Mouse (Mus musculus) T-helper 1 cell (primary cell): Measurements from ENCODE around the gene 2310011J03Rik.

Experiments
- in situ Hi-C: fragments of 300-600 bp; cut with MboI, MseI; formaldehyde crosslinking; loops from one replicate; pipeline ENCODE4 v1.15.1; 2025; ENCODE audit warnings: high pct_unique_total_duplicates

The 2310011J03Rik gene

GRCm38 (mm10) chr10:80316359-80316781 is 4.0 kb downstream of the 2310011J03Rik start:
- in situ Hi-C loops, result no loop called here

DNA sequence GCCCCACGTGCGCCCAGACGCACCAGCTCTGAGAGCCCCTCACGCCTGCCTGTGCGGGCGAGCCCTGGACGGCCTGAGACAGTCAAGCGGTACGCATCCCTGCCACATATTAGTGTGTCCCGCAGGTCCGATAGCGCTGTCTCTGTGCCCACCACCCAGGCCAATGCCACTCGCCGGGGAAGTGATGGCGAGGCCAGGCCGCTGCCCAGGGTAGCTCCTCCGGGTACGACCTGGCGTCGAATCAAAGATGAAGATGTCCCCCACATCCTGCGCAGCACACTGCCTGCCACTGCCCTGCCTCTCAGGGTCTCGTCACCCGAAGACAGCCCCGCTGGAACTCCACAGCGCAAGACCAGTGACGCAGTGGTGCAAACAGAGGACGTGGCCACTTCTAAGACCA is 5.0 kb downstream of the 2310011J03Rik start:
- in situ Hi-C loops, result no loop called here

GRCm38 (mm10) chr10:80314494-80315001 is 5.8 kb downstream of the 2310011J03Rik start:
- in situ Hi-C loops, result no loop called here

GRCm38 (mm10) chr10:80313627-80314201 is 6.6 kb downstream of the 2310011J03Rik start:
- in situ Hi-C loops, result no loop called here

DNA sequence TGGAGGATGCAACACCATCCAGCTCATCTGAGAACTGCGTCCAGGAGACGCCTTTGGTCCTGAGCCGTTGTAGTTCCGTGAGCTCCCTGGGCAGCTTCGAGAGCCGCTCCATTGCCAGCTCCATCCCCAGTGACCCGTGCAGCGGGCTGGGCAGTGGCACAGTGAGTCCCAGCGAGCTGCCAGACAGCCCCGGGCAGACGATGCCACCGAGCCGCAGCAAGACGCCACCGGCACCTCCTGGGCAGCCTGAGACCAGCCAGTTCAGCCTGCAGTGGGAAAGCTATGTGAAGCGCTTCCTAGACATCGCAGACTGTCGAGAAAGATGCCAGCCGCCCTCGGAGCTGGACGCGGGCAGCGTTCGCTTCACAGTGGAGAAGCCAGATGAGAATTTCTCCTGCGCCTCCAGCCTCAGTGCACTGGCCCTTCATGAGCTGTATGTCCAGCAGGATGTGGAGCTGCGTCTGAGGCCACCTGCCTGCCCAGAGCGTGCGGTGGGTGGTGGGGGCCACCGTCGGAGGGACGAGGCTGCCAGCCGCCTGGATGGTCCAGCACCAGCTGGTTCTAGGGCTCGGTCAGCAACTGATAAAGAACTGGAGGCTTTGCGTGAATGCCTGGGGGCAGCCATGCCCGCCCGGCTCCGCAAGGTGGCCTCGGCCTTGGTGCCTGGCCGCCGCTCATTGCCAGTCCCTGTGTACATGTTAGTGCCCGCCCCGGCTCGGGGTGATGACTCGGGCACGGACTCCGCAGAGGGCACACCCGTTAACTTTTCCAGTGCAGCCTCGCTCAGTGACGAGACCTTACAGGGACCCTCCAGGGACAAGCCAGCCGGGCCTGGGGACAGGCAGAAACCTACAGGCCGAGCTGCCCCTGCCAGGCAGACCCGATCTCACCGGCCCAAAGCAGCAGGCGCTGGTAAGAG is 7.5 kb downstream of the 2310011J03Rik start:
- in situ Hi-C loops, result no loop called here

- in situ Hi-C loops, result no loop called here
These were observed 8.8 kb downstream of the 2310011J03Rik start for GRCm38 (mm10) chr10:80311560-80311959.

DNA sequence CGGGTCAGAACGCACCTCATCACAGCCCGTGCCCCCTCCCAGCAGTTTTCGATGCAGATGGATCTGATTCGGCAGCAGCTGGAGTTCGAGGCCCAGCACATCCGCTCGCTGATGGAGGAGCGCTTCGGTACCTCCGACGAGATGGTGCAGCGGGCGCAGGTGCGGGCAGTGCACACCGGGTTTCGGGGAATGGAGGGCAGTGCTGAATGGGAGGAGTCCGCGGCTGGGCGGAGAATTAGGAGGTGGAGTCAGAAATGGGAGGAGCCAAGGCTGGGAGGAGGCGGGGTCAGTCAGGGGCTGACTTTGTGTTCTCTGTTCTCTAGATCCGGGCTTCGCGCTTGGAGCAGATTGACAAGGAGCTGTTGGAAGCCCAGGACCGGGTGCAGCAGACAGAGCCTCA is 15.5 kb downstream of the 2310011J03Rik start:
- in situ Hi-C loops, result no loop called here

GRCm38 (mm10) chr10:80304458-80304857 is 15.9 kb downstream of the 2310011J03Rik start:
- in situ Hi-C loops, result no loop called here

- in situ Hi-C loops, result no loop called here
These were observed 17.9 kb downstream of the 2310011J03Rik start for GRCm38 (mm10) chr10:80302471-80302881.

- in situ Hi-C loops, result no loop called here
These were observed 18.3 kb downstream of the 2310011J03Rik start for GRCm38 (mm10) chr10:80302082-80302355.

DNA sequence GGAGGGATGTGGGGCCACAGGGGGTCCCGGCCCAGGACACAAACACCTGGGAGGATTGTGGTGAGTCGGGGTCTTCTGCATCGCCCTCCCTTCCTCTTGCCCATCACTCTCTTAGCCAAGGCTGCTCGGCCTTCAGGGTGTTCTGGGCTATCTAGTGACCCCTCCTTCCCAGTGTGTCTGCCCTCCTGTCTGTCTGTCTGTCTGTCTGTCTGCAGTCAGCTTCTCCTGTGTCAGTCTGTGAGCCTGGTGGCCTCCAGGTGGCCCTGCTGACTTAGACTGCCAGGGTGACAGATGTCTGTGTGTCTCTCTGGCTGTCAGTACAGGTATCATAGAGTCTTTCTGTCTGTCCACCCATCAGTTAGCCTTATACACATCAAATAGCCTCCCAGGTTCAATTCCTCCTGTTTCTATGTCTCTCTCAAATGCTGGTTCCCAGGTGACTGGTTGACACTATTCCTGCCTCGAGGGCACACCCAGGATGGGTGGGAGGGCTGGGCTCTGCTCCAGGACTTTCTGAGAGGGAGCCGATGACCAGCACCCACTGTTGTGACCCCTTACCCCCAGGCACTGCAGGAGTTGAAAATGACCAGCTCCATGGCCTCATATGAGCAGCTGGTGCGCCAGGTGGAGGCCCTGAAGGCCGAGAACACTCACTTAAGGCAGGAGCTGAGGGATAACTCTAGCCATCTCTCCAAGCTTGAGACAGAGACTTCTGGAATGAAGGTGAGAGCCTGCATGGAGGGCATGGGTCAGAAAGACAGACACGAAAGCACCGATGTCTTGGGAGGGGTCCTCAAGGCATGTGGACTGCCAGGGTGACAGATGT is 18.9 kb downstream of the 2310011J03Rik start:
- in situ Hi-C loops, result no loop called here

DNA sequence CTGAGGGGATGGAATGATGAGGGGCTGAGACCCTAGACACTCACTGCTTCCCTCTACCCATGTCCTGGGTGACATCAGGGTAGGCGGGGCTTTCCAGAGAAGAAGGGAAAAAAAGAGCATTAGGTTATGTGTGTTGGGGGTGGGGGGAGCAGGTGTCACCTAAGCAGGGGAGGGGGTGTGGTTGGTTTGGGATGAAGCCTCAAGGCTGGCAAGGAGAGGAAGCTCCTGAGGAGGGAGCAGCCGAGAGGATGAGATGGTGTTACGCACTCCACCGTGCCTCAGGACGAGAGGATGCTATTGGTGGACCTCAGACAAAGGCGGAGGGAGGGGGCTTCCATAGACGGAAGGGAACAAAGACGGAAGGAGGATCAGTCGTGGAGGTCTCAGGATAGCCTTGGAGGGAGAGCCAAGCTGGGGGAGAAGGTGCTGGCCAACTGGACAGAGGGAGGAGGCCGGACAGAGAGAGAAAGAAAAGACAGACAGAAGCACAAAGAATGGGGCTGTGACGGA is 19.6 kb downstream of the 2310011J03Rik start:
- in situ Hi-C loops, result no loop called here

DNA sequence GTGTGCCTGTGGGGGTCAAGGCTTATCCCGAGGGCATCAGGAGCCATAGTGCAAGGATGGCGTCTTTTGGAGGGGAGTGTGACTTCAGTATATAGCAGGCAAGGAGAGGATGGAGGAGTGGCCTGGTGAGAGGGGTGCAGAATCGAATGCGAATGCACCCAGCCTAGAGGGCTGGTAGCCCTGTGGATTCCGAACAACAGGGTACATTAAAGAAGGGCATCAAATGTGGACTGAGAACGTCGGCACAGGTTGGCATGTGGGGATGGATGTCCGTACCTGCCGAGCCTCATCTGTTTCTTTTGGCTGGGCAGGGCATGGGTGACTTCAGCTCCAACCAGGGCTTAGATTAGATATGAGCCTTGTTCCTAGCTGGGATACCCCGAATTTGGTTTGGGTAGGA is 20.5 kb downstream of the 2310011J03Rik start:
- in situ Hi-C loops, result no loop called here

GRCm38 (mm10) chr10:80299301-80299700 is 21.0 kb downstream of the 2310011J03Rik start:
- in situ Hi-C loops, result no loop called here

DNA sequence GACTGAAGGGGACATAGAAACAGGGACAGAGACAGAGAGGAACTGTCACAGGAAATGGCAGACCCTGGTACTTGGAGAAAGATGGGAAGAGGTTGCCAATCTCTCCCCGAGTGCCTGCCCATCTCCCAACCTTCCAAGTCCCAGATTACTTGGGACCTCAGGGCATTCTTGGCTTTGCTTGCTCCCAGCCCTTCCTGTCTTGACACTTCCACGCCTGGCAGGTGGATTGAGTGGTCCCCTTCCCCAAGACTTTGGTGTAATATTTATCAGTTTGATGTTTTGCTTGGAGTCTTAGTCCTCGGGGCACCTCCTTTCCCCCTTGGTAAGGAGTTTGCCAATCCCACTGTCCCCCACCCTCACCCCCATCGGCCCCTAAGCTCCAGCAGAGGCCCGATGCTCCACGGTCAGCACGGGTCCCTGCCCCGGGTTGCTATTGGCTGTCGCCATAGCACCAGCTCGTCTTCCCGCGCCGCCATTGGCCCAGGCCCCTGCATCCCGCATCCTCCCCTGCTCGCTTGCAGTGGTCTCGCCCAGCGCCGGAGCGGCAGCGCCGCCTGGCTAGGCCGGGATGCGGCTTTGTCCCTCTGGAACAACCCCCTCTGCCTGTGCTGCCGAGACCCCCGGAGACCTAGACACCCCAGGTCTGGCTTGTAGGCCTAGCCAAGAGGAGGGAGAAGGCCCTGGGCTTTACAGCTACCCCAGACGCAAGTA is 21.6 kb downstream of the 2310011J03Rik start:
- in situ Hi-C loops, result no loop called here

DNA sequence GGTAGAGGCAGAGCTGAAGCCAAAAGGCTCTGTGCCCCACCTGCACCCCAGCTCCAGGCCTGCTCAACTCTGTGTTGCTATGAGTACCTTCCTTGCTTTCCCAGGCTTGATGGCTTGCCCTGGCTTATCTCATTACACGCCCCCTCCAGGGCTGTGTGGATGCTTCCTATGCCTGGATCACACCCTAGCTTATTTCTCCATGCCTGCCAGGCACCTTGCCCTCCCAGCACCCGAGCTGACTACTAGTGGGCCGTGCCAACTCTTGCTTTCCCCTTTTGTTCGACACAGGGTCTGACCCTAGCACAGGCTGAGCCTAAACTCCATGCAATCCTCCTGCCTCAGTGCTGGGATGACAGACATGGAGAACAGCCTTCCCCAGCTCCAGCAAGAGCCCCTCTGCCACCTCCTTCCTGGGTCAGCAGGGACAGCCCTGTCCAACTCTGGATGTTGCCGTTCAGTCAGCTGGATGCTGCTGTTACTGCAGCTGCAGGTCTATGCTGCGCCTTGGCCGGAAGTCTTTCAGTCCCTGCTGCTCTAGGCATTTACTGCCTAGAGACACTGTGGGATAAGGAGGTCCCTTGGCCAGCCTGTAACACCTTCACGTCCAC is 22.7 kb downstream of the 2310011J03Rik start:
- in situ Hi-C loops, result no loop called here

GRCm38 (mm10) chr10:80296824-80297223 is 23.5 kb downstream of the 2310011J03Rik start:
- in situ Hi-C loops, result no loop called here

- in situ Hi-C loops, result no loop called here
These were observed 24.5 kb downstream of the 2310011J03Rik start, which contains the start of gene Apc2 for GRCm38 (mm10) chr10:80295618-80296425. Apc2 (plus strand) TSS chr10:80295977.

DNA sequence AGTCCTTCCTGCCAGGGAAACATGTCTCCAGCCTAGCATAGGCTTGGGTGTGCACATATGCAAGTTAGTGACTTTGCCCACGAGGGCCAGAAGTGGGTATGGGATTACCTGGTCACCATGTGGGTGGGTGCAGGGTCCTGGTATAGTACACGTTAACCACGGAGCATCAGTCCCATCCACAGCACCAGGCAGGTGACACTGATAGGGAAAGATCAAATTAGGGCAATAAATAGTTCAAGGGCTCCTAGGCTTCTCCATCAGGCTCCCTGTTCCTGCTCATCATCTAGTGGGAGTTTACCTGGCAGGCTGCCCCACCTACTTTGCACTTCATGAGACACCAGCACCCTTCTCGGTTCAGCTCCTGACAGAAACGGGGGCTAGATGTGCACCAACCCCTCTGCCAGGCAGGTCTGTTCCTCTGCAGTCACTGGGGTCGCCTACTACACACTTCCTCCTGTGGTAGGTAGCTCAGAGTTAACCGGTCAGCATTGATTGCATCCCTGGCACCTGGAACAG is 25.5 kb downstream of the 2310011J03Rik start:
- in situ Hi-C loops, result no loop called here

- in situ Hi-C loops, result no loop called here
These were observed 26.0 kb downstream of the 2310011J03Rik start for GRCm38 (mm10) chr10:80294311-80294710.
